Mouse (Mus musculus) intestine, postnatal 0 days (tissue): ENCODE data around the gene Stau1. TPM values are rescaled to one million over a fixed set of nuclear protein-coding genes. Genes with fewer than 3 reads are reported as not detected.

ENCODE experiments used
- ATAC-seq: fragments of 200-750 bp; cut with Nextera tagmentation; 2 replicates; pipeline ENCODE4 v1.8.0; 2017; ENCODE audit warnings: mild to moderate bottlenecking, moderate TSS enrichment, moderate library complexity
- H3K27ac ChIP-seq: fragments of 300-500 bp; sonication (generic); 2 replicates; pipeline ENCODE4 v1.5.1; 2014; ENCODE audit warnings: mild to moderate bottlenecking, low read depth, low read length, moderate library complexity
- H3K27me3 ChIP-seq: fragments of 300-500 bp; sonication (generic); replicated peaks from 2 replicates; pipeline ENCODE4 v1.6.1; 2014; ENCODE audit warnings: low read length, mixed read lengths; ENCODE audit not compliant: control insufficient read depth, insufficient read depth
- H3K36me3 ChIP-seq: fragments of 300-500 bp; sonication (generic); 2 replicates; pipeline ENCODE4 v1.6.1; 2014; ENCODE audit warnings: mild to moderate bottlenecking, moderate library complexity; ENCODE audit not compliant: control insufficient read depth, insufficient read depth
- H3K4me1 ChIP-seq: fragments of 300-500 bp; sonication (generic); replicated peaks from 2 replicates; pipeline ENCODE4 v1.6.1; 2014; ENCODE audit warnings: antibody characterized with exemption, low read length, mixed read lengths; ENCODE audit not compliant: control insufficient read depth, insufficient read depth
- H3K4me2 ChIP-seq: fragments of 300-500 bp; sonication (generic); replicated peaks from 2 replicates; pipeline ENCODE4 v1.6.1; 2014; ENCODE audit warnings: low read depth, mild to moderate bottlenecking, moderate library complexity
- H3K4me3 ChIP-seq: fragments of 300-500 bp; sonication (generic); 2 replicates; pipeline ENCODE4 v1.5.1; 2014; ENCODE audit warnings: low read depth, low read length
- H3K9ac ChIP-seq: fragments of 300-500 bp; sonication (generic); 2 replicates; pipeline ENCODE4 v1.6.1; 2014; ENCODE audit warnings: mild to moderate bottlenecking, low read depth, low read length
- H3K9me3 ChIP-seq: fragments of 300-500 bp; sonication (generic); 2 replicates; pipeline ENCODE4 v1.6.1; 2016; ENCODE audit warnings: mixed run types; ENCODE audit not compliant: control insufficient read depth
- CTCF ChIP-seq: sonication (generic); IDR thresholded peaks from 2 replicates; pipeline ENCODE4 v1.5.1; 2016; ENCODE audit warnings: low read depth, mild to moderate bottlenecking, control low read depth, antibody characterized with exemption, moderate library complexity
- WGBS: fragments of 180-500 bp; shearing (Covaris S2); extraction: QIAGEN DNeasy Blood & Tissue Kit; methylation state at CpG from one replicate; pipeline ENCODE4 v1.1.7; 2014; 5-methylcytosine and 5-hydroxymethylcytosine counted together
- polyA plus RNA-seq: library from polyadenylated mRNA; unstranded; fragments of >200 nt; fragmentation: Nextera tagmentation; extraction: Ambion mirVana; gene quantifications from 2 replicates; pipeline ENCODE4 v1.2.1, GENCODE M21; 2015

Stau1 gene
- polyA plus RNA-seq, 1 experiment from 2014 or later, result 30.0 TPM

- TF ChIP-seq CTCF, result no peak
- no peaks in the 10 kb centered on the region for H3K9me3 ChIP-seq
- WGBS, result 63% methylated on average over 2 of the region's 2 CpGs
Observed at GRCm38 (mm10) chr2:166923971-166924370, 72.1 kb downstream of the Stau1 start.

GRCm38 (mm10) chr2:166910536-166910935, 85.6 kb downstream of the Stau1 start:
- TF ChIP-seq CTCF, result no peak
- H3K9ac ChIP-seq, result no peak overlapping the region
- peaks cover 6% of the 10 kb centered on the region; the same call in 1 of the 2 replicates for H3K36me3 ChIP-seq
- peaks cover 5% of the 10 kb centered on the region for H3K4me1 ChIP-seq
- no peak for ATAC-seq
- H3K4me3 ChIP-seq, result no peak overlapping the region
- H3K4me2 ChIP-seq, result no peak overlapping the region
- no peaks in the 10 kb centered on the region for H3K27me3 ChIP-seq
- no peak overlapping the region for H3K27ac ChIP-seq
- H3K9me3 ChIP-seq, result no peaks in the 10 kb centered on the region
- WGBS, result 78% methylated on average over 8 of the region's 8 CpGs

More at GRCm38 (mm10) chr2:166923971-166924370, 72.1 kb downstream of the Stau1 start:
- Histone ChIP-seq H3K4me1 (no peaks in the 10 kb centered on the region), H3K36me3 (peaks cover 66% of the 10 kb centered on the region), H3K4me3 (no peak overlapping the region), H3K27ac (no peak overlapping the region), H3K9ac (no peak overlapping the region), H3K27me3 (no peaks in the 10 kb centered on the region), H3K4me2 (no peak overlapping the region)
- no peak for ATAC-seq

GRCm38 (mm10) chr2:166909729-166910128, 86.4 kb downstream of the Stau1 start:
- TF ChIP-seq CTCF, result no peak
- ATAC-seq, result no peak
- Histone ChIP-seq H3K9me3 (no peaks in the 10 kb centered on the region), H3K27me3 (no peaks in the 10 kb centered on the region), H3K4me1 (peaks cover 5% of the 10 kb centered on the region), H3K27ac (no peak overlapping the region), H3K36me3 (peaks cover 6% of the 10 kb centered on the region; the same call in 1 of the 2 replicates), H3K4me2 (no peak overlapping the region), H3K4me3 (no peak overlapping the region), H3K9ac (no peak overlapping the region)
- 91% methylated on average over 3 of the region's 3 CpGs for WGBS

- peak overlapping the region; percentile 78 for H3K9ac ChIP-seq
- TF ChIP-seq CTCF, result no peak
- peaks cover 6% of the 10 kb centered on the region; the same call in 1 of the 2 replicates for H3K36me3 ChIP-seq
- peak overlapping the region; percentile 77 for H3K4me3 ChIP-seq
- peak overlapping the region; percentile 98 for H3K27ac ChIP-seq
- no peaks in the 10 kb centered on the region for H3K27me3 ChIP-seq
- no peaks in the 10 kb centered on the region for H3K9me3 ChIP-seq
- under 1% methylated on average over 28 of the region's 28 CpGs for WGBS
- peak overlapping the region; percentile 76 for H3K4me2 ChIP-seq
- H3K4me1 ChIP-seq, result peaks cover 5% of the 10 kb centered on the region
- ATAC-seq, result no peak
Observed at GRCm38 (mm10) chr2:166906523-166907182, 89.4 kb downstream of the Stau1 start.

GRCm38 (mm10) chr2:166905711-166906522, 90.2 kb downstream of the Stau1 start, which contains the start of gene Cse1l:
TSS of gene Cse1l (plus strand) at chr2:166906040.
- peak within 1 kb of the TSS; percentile 76 for H3K4me2 ChIP-seq
- H3K9ac ChIP-seq, result peak within 1 kb of the TSS; percentile 78
- H3K27me3 ChIP-seq, result no peaks in the 10 kb centered on the region
- peak within 1 kb of the TSS; percentile 98 for H3K27ac ChIP-seq
- H3K4me3 ChIP-seq, result peak within 1 kb of the TSS; percentile 77
- peak; percentile 98 for ATAC-seq
- no peak for TF ChIP-seq CTCF
- peaks cover 6% of the 10 kb centered on the region; the same call in 1 of the 2 replicates for H3K36me3 ChIP-seq
- WGBS, result under 1% methylated on average over 80 of the region's 80 CpGs
- H3K9me3 ChIP-seq, result no peaks in the 10 kb centered on the region
- peaks cover 5% of the 10 kb centered on the region for H3K4me1 ChIP-seq

GRCm38 (mm10) chr2:166903719-166904282, 92.3 kb downstream of the Stau1 start:
- no peak for ATAC-seq
- peak; percentile 36 for TF ChIP-seq CTCF
- H3K27me3 ChIP-seq, result no peaks in the 10 kb centered on the region
- WGBS, result 87% methylated on average over 6 of the region's 6 CpGs
- no peak overlapping the region for H3K4me2 ChIP-seq
- H3K4me1 ChIP-seq, result peaks cover 5% of the 10 kb centered on the region
- no peak overlapping the region for H3K4me3 ChIP-seq
- no peaks in the 10 kb centered on the region for H3K9me3 ChIP-seq
- no peak overlapping the region for H3K9ac ChIP-seq
- no peak overlapping the region for H3K27ac ChIP-seq
- H3K36me3 ChIP-seq, result no peaks in the 10 kb centered on the region; the same call in 1 of the 2 replicates
